Mouse (Mus musculus): ENCODE data around the gene Bid.
"Not testable (repeated sequence)": the region's sequence is repeated elsewhere in the genome, so short reads cannot be mapped to it uniquely, and the experiment has no call there.

The Bid gene

DNA sequence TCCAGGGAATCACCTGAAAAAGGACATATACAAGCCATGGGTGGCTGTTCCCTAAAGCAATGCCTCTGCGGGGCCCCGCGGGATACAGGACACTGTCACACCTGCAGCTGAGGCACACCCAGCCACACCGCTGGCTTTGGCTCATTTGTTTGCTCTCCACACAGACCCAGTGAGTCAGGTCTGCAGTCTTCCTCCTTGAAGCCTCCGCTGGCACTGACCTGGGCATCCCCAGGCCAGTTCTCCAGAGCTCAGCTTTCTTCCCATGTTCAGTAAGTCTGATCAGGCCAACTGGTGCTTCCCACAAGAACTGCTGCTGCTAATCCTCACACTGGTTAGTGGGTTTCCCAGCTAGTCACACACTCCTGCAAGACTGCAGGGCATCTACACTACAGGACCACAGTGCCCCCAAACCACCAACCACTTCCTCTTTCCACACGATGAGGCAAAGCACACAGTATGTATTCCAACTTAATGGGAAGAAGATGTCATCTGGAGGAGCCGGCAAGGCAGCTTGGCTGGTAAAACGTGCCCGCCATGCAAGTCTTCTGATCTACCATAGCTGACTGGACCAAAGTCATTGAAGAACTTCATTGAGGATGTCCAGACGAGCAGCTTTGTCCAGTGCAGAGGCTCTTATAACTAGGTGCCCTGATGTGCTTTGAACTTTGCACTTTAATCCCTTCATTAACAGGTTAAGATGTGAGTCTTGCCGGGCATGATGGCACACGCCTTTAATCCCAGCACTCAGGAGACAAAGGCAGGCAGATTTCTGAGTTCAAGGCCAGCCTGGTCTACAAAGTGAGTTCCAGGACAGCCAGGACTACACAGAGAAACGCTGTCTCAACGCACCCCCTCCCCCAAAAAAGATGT is 14.6 kb downstream of the Bid start:
- DNase-seq = no peak

DNA sequence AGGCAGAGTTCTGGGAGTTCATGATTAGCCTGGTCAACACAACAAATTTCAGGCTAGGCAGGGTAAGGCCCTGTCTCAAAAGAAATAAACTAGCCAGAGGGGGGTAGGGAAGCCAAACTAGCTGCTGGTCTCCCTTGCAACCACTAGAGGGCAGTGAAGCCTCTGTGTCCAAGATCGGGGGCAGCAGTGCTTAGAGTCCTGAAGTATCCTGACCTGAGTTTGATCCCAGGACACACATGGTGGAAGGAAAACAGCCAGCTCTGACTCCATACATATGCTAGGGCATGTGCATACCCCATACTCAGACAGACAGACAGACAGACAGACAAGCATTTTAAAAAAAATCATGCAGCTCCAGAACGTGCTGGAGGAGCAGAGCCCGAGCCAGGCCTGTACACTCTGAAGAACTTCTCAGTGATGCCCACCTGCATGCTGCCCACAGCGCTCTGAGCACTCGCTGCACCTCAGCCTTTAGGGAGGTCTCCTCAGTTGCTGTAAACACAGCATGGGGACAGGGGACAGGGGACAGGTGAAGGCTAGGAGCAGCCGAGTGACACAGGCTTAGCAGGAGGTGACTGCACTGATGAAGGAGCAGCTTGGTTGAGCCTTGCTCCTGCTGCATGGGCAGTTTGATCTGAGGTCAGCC is 18.3 kb downstream of the Bid start:
- DNase-seq = peak; percentile 16

DNA sequence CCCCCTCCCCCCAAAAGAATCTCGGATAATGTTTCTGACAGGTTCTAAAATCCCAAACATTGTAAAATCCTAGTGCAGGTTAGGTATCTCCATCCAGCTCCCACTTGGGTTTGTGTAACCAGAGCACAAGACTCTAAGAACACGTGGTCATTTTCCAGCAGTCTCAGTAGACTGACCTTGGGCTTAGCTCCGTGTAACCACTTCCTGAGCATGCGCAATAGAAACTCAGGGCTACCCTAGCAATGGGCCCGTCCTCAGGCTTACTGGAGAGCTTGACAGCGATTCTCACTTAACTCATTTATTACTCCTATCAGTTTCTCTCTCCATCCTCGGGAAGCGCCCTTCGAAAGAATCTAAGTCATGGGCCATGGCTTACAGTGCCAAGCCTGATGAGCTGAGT is 22.1 kb downstream of the Bid start:
- DNase-seq = no peak

DNA sequence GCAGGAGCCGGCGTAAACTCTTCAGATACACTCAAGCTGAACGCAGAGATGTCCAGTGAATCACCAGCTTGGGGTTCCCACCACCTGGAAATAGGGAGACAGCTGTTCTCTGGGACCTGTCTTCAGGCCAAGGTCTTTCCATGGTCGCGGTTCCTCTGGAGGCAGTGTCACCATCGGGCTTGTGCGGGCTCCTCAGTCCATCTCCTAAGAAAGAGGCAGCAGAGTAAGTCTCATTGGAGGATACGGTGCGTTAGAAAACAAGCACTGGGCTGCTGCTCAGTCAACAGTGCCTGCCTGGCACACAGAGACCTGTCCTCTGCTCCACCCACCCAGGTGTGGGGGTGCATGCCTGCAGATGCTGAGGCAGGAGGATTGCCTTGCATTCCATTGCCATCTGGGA is 22.6 kb downstream of the Bid start:
- DNase-seq = no peak

DNA sequence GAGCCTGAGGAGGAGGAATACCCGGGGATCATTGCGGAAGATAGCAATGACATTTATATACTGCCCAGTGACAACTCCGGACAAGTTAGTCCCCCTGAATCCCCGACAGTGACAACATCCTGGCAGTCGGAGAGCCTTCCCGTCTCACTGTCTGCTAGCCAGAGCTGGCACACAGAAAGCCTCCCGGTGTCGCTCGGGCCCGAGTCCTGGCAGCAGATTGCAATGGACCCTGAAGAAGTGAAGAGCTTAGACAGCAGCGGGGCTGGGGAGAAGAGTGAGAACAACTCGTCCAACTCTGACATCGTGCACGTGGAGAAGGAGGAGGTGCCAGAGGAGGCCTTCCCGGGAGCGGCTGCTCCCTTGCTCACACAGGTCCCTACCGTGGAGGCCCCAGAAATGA is 30.0 kb downstream of the Bid start:
- no peak for DNase-seq

DNA sequence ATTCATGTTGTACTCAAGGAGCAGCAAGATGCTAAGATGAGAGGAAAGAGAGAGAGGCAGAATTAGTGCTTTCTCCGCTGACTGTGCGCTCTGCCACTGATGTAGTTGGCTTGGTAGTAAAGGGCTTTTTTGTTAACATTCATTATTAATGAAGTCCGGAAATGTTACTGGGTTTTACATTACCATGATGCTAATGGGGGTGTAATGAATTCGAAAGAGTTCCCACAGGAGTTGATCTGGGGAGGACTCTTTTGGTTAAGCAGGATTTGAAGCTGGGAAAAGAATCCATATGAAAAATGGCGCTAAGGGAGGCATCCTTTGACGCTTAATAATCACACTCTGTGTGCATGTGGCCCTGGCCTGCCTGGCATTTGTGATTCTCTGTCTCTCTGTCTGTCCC is 32.2 kb downstream of the Bid start:
- no peak for DNase-seq

DNA sequence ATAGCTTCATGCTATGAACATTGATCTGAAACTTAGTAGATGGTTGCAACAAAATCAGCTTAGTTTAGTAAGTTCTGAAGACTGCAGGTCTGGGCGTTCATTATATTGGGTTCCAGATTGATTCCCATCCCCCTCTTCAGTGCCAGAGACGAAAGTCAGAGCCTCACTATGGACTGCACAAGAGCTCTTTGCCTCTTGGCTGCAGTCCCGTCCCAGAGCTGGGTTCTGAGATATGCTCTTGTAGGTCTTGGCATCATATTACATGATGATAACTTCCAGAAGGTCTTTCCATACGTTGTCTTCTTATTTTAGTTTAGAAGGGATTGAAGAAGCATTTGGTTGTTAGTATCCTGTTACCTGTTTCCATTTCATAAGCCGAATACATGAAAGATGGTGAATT is 37.6 kb downstream of the Bid start:
- DNase-seq = no peak

DNA sequence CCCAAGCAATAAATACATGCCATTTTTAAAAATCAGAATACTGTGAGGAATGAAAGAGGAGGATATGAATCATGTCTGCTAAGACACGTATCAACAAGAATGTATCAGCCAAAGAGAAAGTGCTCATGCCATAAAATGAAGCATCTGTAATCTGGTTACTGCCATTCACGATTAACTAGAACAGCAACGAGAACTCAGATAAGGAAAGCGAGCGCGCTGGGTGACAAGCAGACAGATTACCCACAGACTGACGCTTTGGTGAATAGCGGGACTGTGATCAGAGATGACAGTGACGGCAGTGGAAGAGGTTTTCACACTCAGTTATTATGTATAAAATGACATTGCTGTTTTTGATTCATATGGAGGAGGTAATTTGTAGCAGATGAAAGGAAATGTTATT is 42.8 kb downstream of the Bid start:
- no peak for DNase-seq

DNA sequence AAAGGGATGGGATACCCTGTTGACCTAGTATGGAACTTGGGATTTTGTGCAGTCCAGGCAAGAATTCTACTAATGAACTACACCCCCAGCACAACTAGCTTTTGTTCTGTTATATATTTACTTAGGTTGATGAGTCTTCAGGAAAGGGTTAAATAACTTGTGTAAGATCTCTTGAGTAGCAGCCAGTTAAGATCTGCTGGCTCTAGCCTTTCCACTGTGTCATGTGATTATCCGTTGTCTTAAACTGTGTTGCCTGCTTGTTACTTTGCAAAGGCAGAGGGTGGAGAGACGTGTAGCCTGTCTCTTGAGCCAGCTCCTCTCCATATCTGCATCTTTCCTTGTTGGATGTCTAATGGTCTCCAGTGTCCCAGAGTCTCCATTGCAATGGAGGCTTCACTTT is 45.4 kb downstream of the Bid start:
- no peak for DNase-seq

DNA sequence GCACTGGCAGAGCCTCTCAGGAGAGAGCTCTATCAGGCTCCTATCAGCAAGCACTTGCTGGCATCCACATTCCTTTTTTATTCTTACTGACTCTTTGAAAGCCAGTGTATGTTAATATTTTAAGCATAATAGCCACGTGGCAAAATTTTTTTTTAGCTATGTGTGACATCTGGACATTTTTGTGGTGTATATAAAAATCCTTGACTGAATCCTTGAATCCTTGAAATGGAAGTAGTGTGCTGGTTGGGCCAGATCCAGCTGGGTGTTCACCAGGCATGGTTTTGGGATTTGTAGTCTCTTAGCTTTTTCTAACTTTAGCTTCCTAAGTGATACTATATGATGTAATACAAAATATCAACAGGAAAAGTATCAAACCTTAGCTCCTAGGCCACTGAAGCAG is 47.8 kb downstream of the Bid start:
- no peak for DNase-seq

DNA sequence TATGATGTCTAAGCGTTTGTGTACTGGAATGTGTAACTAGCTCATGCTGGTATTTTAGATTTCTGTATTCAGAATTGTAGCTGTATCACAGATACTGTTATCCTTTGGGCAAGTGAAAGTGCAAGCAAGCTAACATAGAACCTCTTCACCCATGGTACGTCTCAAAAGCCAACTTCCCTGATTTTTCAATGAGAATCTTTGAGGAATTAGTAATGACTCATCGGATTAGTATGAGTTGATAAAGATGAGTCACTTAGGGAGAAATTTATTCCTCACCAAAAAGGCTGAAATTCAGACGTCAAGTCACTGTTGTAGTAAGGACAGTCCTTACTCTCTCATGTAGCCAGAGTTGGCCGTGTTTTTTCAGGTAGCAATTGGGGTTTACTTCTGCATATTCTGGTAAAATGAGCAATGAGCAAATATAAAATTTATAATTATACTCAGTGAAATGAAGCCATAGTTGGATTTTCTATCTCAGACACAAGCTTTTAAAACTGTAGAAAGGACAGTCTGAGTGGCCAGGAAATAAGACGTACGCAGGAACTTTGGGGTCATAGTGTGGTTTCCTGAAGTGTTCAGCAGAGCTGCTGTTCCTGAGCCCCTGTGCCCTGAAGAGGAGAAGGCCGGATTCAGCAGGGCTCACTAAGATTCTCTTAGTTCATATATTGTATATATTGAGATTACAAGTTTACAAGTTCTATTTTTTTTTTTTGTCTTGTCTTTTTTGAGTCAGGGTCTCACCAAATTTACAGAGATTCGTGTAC is 50.4 kb downstream of the Bid start:
- DNase-seq = no peak

DNA sequence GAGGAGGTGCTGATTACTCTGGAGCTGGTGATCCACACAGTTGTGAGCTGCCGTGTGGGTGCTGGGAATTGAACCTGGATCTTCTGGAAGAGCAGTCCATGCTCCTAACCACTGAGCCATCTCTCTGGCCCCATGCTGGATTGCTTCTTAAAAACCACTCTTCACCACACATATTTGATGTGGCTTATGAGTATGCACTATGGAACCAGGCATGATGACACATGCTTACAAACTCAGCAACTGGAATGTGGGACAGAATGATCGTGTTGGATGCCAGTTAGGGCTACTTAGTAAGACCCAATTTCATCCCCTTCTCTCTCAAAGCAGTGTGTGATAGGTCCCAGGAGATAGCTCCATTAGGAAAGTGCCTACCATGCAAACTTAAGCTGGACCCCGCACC is 56.6 kb downstream of the Bid start:
- DNase-seq = no peak

DNA sequence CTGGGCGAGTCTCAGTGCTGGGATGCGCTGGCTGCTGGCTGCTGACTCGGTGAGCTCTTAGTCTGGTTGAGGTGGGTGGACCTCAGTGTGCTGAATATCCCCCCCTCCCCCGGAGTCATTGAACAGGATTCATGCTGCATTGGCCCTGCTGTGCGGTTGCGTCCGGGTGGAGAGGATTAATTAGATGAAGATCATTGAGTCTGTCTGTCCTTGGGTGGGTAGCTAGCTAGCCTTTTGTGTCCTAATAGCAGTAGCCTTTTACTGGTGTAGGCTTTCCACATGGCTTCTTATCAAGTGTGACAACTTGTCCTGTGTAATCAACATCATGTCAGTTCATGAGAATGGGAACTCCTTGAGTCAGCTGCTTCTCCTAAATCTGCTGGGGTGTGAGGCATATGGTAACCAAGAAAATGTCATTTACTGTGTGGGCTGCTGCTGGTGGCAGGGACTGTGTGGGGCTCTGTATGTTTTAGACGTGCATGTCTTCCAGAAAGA is 58.4 kb downstream of the Bid start:
- DNase-seq = no peak

DNA sequence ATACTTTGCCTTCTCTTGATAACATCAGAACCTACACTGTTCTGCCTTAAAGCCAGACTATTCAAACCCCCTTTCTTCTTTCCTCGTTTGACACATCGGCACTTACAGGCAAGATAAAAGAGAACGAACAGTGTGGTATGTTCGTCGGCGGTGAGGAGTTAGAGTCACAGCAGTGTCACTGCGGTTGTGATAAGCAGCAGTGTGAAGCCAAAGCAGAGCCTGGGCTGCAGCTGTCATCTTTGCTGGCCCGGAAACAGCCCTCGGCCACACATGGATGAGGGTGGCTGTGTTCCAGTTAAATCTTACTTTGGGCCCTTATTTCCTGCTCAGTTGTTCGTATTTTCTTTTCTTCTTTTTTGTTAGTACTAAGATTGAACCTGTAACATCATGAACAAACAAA is 62.2 kb downstream of the Bid start:
- DNase-seq = no peak

DNA sequence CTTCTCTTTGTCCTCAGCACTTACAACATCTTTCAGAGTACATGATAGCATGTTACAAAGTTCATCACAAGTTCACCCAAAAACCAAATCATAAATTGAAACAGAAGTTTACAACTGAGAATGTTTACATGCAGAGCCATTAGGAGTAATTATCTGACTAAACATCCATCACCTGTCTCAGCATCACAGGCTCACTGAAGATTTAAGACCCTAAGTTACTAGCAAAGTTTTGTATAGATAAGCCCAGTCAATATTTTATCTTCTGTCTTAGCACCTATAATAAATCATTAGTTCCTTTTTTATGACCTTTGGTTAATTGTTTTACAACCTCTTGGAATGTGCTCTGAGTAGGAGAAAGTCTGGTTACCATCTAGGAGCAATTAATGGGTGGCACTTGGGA is 65.9 kb downstream of the Bid start:
- not testable (repeated sequence) for DNase-seq
